Mouse (Mus musculus): ENCODE data around the gene Rfesd. TPM values are rescaled to one million over a fixed set of nuclear protein-coding genes. Genes with fewer than 3 reads are reported as not detected.

Gene Rfesd
- polyA plus RNA-seq, 1 experiment from 2014 or later, result 18.4 TPM

GRCm38 (mm10) chr13:76024588-76024987 lies 6.1 kb upstream of the Rfesd start:
- H3K4me1 ChIP-seq (ENCODE audit: insufficient read depth), result no peaks in the 10 kb centered on the region
- peak; percentile 2 for DNase-seq
- H3K36me3 ChIP-seq (ENCODE audit: insufficient read depth), result no peaks in the 10 kb centered on the region
- 69% methylated on average over 3 of the region's 3 CpGs for WGBS
- H3K27ac ChIP-seq (ENCODE audit: low read depth), result no peak overlapping the region
- TF ChIP-seq CTCF (IDR thresholded peaks at IDR 0.05; ENCODE audit: low read depth), result no peak
- H3K9me3 ChIP-seq (ENCODE audit: low read depth, low read length), result no peaks in the 10 kb centered on the region
- ATAC-seq (ENCODE audit: insufficient read depth), result no peak
- H3K4me3 ChIP-seq (ENCODE audit: low read depth, low read length), result no peak overlapping the region
- no peak overlapping the region for H3K4me2 ChIP-seq
- H3K27me3 ChIP-seq (ENCODE audit: insufficient read depth, low read length), result no peaks in the 10 kb centered on the region
- no peak overlapping the region for H3K9ac ChIP-seq

GRCm38 (mm10) chr13:76021782-76022181 lies 3.3 kb upstream of the Rfesd start:
- Histone ChIP-seq H3K27me3 (ENCODE audit: insufficient read depth, low read length) (no peaks in the 10 kb centered on the region), H3K9me3 (ENCODE audit: low read depth, low read length) (no peaks in the 10 kb centered on the region), H3K4me1 (ENCODE audit: insufficient read depth) (no peaks in the 10 kb centered on the region), H3K9ac (no peak overlapping the region), H3K36me3 (ENCODE audit: insufficient read depth) (no peaks in the 10 kb centered on the region), H3K4me3 (ENCODE audit: low read depth, low read length) (no peak overlapping the region), H3K4me2 (no peak overlapping the region), H3K27ac (ENCODE audit: low read depth) (no peak overlapping the region)
- WGBS, result 91% methylated on average over 2 of the region's 2 CpGs
- ATAC-seq (ENCODE audit: insufficient read depth), result no peak
- peak; percentile 71 for DNase-seq
- peak; percentile 36; the same call in 1 of the 2 replicates for TF ChIP-seq CTCF (IDR thresholded peaks at IDR 0.05; ENCODE audit: low read depth)

- Histone ChIP-seq H3K27ac (ENCODE audit: low read depth) (no peak overlapping the region), H3K9ac (no peak overlapping the region)
Observed at GRCm38 (mm10) chr13:76018844-76019400, 403 bp upstream of the Rfesd start.

GRCm38 (mm10) chr13:76017465-76017864 lies 1.1 kb downstream of the Rfesd start:
- 50% methylated on average over 4 of the region's 4 CpGs for WGBS
- DNase-seq (peak; percentile 29), ATAC-seq (ENCODE audit: insufficient read depth) (no peak)
- no peaks in the 10 kb centered on the region for H3K9me3 ChIP-seq (ENCODE audit: low read depth, low read length)
- H3K27ac ChIP-seq (ENCODE audit: low read depth), result peak overlapping the region; percentile 96
- no peaks in the 10 kb centered on the region for H3K4me1 ChIP-seq (ENCODE audit: insufficient read depth)
- peak overlapping the region; percentile 65 for H3K4me3 ChIP-seq (ENCODE audit: low read depth, low read length)
- no peaks in the 10 kb centered on the region for H3K27me3 ChIP-seq (ENCODE audit: insufficient read depth, low read length)
- peak overlapping the region; percentile 84 for H3K9ac ChIP-seq
- no peaks in the 10 kb centered on the region for H3K36me3 ChIP-seq (ENCODE audit: insufficient read depth)
- no peak for TF ChIP-seq CTCF (IDR thresholded peaks at IDR 0.05; ENCODE audit: low read depth)
- H3K4me2 ChIP-seq, result peak overlapping the region; percentile 74

More at GRCm38 (mm10) chr13:76018844-76019400, 403 bp upstream of the Rfesd start:
- WGBS, result 48% methylated on average over 5 of the region's 5 CpGs
- DNase-seq (peak; percentile 4), ATAC-seq (ENCODE audit: insufficient read depth) (peak; percentile 67)
- H3K9me3 ChIP-seq (ENCODE audit: low read depth, low read length), result no peaks in the 10 kb centered on the region
- peak overlapping the region; percentile 65 for H3K4me3 ChIP-seq (ENCODE audit: low read depth, low read length)
- peak overlapping the region; percentile 74 for H3K4me2 ChIP-seq
- H3K4me1 ChIP-seq (ENCODE audit: insufficient read depth), result no peaks in the 10 kb centered on the region
- TF ChIP-seq CTCF (IDR thresholded peaks at IDR 0.05; ENCODE audit: low read depth), result no peak
- H3K36me3 ChIP-seq (ENCODE audit: insufficient read depth), result no peaks in the 10 kb centered on the region
- no peaks in the 10 kb centered on the region for H3K27me3 ChIP-seq (ENCODE audit: insufficient read depth, low read length)

GRCm38 (mm10) chr13:76014511-76014910 lies 4.0 kb downstream of the Rfesd start:
- no peaks in the 10 kb centered on the region for H3K9me3 ChIP-seq (ENCODE audit: low read depth, low read length)
- no peaks in the 10 kb centered on the region for H3K36me3 ChIP-seq (ENCODE audit: insufficient read depth)
- DNase-seq, result no peak
- H3K27ac ChIP-seq (ENCODE audit: low read depth), result no peak overlapping the region
- WGBS, result 50% methylated on average over 2 of the region's 2 CpGs
- H3K4me1 ChIP-seq (ENCODE audit: insufficient read depth), result no peaks in the 10 kb centered on the region
- TF ChIP-seq CTCF (IDR thresholded peaks at IDR 0.05; ENCODE audit: low read depth), result no peak
- no peak overlapping the region for H3K9ac ChIP-seq
- no peak overlapping the region for H3K4me3 ChIP-seq (ENCODE audit: low read depth, low read length)
- no peaks in the 10 kb centered on the region for H3K27me3 ChIP-seq (ENCODE audit: insufficient read depth, low read length)
- H3K4me2 ChIP-seq, result no peak overlapping the region
- ATAC-seq (ENCODE audit: insufficient read depth), result no peak

- Histone ChIP-seq H3K27ac (ENCODE audit: low read depth) (no peak overlapping the region), H3K4me3 (ENCODE audit: low read depth, low read length) (no peak overlapping the region), H3K27me3 (ENCODE audit: insufficient read depth, low read length) (no peaks in the 10 kb centered on the region), H3K9me3 (ENCODE audit: low read depth, low read length) (no peaks in the 10 kb centered on the region), H3K4me1 (ENCODE audit: insufficient read depth) (no peaks in the 10 kb centered on the region), H3K9ac (no peak overlapping the region), H3K36me3 (ENCODE audit: insufficient read depth) (peaks cover 7% of the 10 kb centered on the region; the same call in 1 of the 2 replicates), H3K4me2 (no peak overlapping the region)
- ATAC-seq (ENCODE audit: insufficient read depth) (no peak), DNase-seq (no peak)
- TF ChIP-seq CTCF (IDR thresholded peaks at IDR 0.05; ENCODE audit: low read depth), result no peak
- WGBS, result 74% methylated on average over 3 of the region's 3 CpGs
Observed at GRCm38 (mm10) chr13:76003272-76003671, 15.2 kb downstream of the Rfesd start.

- no peaks in the 10 kb centered on the region for H3K27me3 ChIP-seq (ENCODE audit: insufficient read depth, low read length)
- no peaks in the 10 kb centered on the region for H3K36me3 ChIP-seq (ENCODE audit: insufficient read depth)
- H3K4me1 ChIP-seq (ENCODE audit: insufficient read depth), result no peaks in the 10 kb centered on the region
- DNase-seq, result peak; percentile 93
- H3K27ac ChIP-seq (ENCODE audit: low read depth), result no peak overlapping the region
- no peak overlapping the region for H3K4me3 ChIP-seq (ENCODE audit: low read depth, low read length)
- 0 out of 2 replicates have a peak, but pooled peaks cover 7% of the 10 kb centered on the region for H3K9me3 ChIP-seq (ENCODE audit: low read depth, low read length)
- 35% methylated on average over 9 of the region's 9 CpGs for WGBS
- TF ChIP-seq CTCF (IDR thresholded peaks at IDR 0.05; ENCODE audit: low read depth), result no peak
- no peak overlapping the region for H3K4me2 ChIP-seq
- ATAC-seq (ENCODE audit: insufficient read depth), result peak; percentile 96
- H3K9ac ChIP-seq, result no peak overlapping the region
Observed at GRCm38 (mm10) chr13:75992169-75993028, 26.1 kb downstream of the Rfesd start.

Data from lung, embryonic 14.5 days (tissue).